Mouse (Mus musculus) gonadal fat pad, adult 2 months (tissue): ENCODE measurements around the gene Mlxip. TPM values are rescaled to one million over a fixed set of nuclear protein-coding genes. Genes with fewer than 3 reads are reported as not detected.

Experiments used
- DNase-seq: peaks from one replicate; pipeline ENCODE4 v3.0.0-alpha.2; 2012; ENCODE audit warnings: low read depth
- polyA plus RNA-seq: library from polyadenylated mRNA; depleted of rRNA; stranded (reverse); fragments of >200 nt; gene quantifications from 2 replicates; pipeline ENCODE4 v1.2.3, GENCODE M21; 2012; rRNA removed

The Mlxip gene
- polyA plus RNA-seq: 33.4 and 37.9 TPM in 2 replicates

DNA sequence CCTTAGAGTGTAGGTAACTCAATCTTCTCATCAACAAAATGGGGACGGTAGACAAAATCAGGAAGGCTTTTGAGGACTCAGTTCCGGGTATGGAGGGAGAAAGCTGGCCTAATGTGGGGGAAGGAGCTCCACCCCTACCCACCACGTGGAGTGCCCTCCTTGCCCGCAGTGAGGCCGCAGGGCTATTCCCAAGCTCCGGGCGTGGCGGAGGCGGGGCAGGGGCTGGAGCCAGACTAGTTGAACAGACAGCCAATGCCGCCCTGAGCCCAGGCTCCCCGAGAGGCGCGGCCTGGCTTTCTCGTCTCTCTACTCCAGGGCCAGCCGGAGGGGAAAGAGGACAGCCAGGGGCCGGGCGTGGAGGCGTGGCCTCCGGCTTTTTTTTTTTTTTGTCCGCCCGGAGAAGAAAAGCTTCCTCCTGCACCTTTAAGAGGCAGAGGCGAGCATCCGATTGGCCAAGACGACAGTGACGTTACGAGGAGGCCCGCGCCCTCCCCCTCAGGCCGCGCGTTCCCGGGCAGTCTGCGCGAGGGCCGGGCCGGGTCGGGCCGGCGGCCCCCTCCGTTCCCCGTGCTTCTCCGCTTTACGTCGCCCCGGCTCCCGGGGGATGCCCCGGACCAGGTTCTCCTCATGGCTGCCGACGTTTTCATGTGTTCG, at the start of gene Mlxip:
Gene Mlxip, plus strand, starts transcription at position 496 of the 654 bp plus-strand sequence.
- DNase-seq: no peak

DNA sequence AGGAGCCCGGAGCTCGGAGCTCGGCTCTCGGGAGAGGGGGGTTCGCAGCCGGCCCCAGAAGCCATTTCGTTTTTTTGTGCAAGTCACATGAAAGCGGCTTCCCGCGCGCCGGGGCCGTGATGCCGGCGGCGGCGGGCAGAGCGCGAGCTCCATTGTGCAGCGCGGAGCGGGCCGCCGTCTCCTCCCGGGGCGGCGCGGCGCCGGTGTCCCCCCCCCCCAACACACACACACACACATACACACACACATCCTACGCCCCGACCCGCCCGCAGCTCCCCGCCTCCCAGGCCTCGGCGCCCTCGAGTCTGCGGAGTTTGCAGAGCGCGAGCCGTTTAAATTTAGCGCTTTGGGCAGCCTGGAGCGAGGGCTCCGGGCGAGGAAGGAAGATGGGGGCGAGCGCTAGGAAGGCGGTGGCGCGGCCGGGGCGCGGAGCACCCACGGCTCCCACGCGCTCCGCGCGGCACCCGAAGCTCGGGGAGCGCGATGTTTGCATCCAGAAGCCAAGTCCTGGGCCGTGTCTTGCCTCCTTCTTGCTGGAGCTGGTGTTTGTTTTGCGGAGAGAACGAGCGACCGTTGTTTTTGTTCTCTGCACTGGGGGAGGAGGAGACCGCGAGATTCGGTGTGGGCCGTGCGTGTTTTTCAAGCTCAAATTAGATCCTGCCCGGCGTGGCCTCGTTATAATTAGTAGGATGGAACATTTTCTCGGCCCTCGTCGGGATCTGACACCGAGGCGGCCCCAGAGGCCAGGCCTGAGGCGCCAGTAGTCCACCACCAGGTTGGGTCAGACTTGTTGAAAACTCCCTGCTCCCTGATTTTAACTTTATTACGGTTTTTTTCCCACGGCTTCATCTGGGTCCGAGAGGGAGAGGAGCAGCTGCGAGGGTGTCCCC, 49.4 kb upstream of the Mlxip start:
- no peak for DNase-seq

GRCm38 (mm10) chr5:123345853-123346654, 48.5 kb upstream of the Mlxip start:
- DNase-seq: no peak

GRCm38 (mm10) chr5:123346701-123347270, 47.8 kb upstream of the Mlxip start:
- DNase-seq: no peak

DNA sequence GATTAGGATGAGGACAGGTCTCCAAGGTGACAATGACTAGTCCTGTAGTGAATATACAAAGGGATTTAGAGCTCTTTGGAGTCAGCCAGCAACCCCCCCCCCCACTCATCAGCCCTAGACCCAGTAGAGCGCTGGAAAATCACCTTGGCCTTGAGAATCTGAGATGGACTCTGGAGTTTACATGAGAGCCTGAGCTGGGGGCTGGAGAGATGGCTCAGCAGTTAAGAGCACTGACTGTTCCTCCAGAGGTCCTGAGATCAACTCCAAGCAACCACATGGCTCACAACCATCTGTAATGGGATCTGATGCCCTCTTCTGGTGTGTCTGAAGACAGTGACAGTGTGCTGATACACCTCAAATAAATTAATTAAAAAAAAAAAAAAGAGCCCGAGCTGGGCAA, 46.6 kb upstream of the Mlxip start:
- DNase-seq: no peak

- no peak for DNase-seq
Observed at GRCm38 (mm10) chr5:123350386-123350785, 44.2 kb upstream of the Mlxip start.

DNA sequence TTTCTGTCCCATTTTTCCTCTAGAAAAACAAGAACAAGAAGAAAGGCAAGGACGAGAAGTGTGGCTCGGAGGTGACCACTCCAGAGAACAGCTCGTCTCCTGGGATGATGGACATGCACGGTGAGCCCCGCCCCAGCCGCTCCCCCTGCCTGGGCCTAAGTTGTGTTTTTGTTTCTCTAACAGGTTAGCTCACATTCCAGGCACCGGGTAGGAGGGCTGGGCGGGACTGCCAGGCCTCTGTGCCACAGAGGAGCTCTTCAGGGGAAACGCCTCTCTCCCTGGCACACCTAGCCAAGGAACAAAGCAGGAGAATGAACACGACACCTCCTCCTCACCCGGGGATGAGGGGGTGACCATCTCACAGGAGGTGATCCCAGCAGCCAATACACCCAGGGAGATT, 38.7 kb upstream of the Mlxip start:
- DNase-seq: no peak

- no peak for DNase-seq
Observed at GRCm38 (mm10) chr5:123357253-123357652, 37.3 kb upstream of the Mlxip start.

DNA sequence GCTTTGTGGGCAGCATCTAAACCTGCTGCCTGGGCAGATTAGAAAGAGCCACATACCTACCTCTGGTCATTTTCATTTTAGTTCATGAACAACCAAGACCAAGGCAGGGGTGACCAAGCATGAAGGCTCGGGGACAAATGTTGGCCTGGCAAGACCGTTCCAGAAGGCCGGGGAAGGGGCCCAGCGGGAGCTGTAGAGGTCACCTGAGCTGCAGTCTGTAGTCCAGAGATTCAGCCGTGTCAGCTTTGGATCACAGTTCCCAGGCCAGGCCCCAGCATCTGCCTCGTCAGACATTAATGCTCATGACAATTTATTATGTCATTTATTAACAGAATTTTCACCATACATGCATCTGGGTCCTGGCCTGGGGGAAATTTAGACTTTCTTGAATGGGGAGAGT, 35.2 kb upstream of the Mlxip start:
- no peak for DNase-seq

- DNase-seq: no peak
Observed at GRCm38 (mm10) chr5:123362911-123363310, 31.7 kb upstream of the Mlxip start.

GRCm38 (mm10) chr5:123364302-123364971, 30.2 kb upstream of the Mlxip start:
- no peak for DNase-seq

GRCm38 (mm10) chr5:123368869-123369488, 25.6 kb upstream of the Mlxip start:
- no peak for DNase-seq

DNA sequence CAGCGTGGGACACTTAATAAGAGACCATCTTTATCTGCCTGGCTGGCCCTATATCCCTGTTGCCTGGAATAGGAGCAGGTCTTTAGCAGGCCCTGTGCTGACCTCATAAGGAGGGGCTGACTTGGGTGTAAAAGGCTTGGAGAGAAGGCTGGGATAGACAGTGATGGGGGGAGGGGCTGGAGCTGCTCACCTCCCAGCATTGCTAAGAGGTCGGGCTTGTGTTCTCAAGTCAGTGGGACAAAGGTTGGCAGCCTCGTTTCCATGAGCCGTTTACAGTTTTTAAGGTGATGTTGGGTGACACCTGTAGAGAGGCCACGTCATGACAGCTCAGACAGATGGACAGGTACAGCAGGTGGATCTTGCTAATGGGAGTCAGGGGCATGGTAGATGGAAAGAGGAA, 24.5 kb upstream of the Mlxip start:
- DNase-seq: no peak

DNA sequence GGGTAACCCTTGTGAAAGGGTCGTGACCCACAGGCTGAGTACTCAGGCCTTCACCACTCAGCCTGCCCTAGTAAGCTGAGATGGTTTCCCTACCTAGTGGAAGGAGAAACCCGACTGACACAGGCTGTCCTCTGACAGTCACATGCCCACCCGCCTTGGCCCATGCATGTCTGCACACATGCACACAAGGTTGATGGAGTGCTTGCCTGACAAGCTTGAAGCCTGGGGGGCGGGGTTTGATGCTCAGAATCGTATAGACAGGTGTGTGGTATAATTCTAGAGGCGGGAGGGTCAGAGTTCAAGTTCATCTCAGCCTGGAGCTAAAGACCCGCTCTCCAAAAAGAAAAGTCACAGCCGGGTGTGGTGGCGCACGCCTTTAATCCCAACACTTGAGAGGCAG, 19.3 kb upstream of the Mlxip start:
- no peak for DNase-seq

- DNase-seq: no peak
Observed at GRCm38 (mm10) chr5:123375793-123376452, 18.7 kb upstream of the Mlxip start.

GRCm38 (mm10) chr5:123376569-123376968, 18.0 kb upstream of the Mlxip start:
- no peak for DNase-seq

- DNase-seq: no peak
Observed at GRCm38 (mm10) chr5:123377120-123377955, 17.3 kb upstream of the Mlxip start.

GRCm38 (mm10) chr5:123378712-123379111, 15.9 kb upstream of the Mlxip start:
- DNase-seq: no peak

DNA sequence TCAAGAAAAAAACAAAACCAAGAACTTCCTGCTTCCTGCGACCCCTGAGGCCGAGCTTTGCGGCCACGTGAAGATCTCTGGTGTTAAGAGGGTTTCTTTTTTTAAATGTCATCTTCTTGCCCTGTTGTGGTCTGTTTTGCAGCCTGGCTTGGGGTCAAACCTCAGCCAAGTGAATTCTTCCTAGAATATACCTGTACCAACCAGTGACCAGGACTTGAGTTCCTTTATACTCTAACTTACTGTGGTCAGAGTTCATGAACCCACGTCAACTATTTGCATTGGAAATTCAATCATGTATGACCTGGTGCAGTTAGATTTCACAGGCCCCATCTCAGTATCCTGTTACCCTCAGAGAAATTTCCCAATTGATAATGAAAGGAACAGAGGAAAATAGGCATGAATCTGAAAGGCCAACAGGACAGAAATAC, 15.1 kb upstream of the Mlxip start:
- DNase-seq: no peak
